Mouse (Mus musculus): Measurements from ENCODE around the gene Plod3.

DNA sequence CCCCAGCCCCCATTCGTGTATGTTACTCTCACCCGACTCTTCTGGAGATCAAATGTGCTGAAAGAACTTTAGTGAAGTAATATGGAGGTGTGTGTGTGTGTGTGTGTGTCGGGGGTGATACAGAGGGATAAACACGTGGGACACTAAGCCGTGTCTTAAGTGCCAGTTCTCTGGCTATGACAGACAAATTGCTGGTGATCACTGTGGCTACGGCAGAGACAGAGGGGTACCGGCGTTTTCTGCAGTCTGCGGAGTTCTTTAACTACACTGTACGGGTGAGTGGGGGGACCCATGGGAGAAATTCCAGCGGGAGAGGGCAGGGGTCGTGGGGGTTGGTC lies 1.1 kb downstream of the Plod3 start, which contains the start of gene Znhit1:
- TF ChIP-seq CTCF (IDR thresholded peaks at IDR 0.05; ENCODE audit: borderline replicate concordance, insufficient read depth, low read length) (no peak), POLR2A (IDR thresholded peaks at IDR 0.05; ENCODE audit: low read depth, low read length) (no peak)

All from embryonic fibroblast, embryonic 13.5 days (primary cell).